Mouse (Mus musculus) erythroblast, embryonic 14.5 days (primary cell): ENCODE measurements around the gene Itga2b.

Experiments
- GATA1 ChIP-seq: IDR thresholded peaks from 2 replicates; pipeline ENCODE4 v1.6.1; 2012; ENCODE audit warnings: low read length, inconsistent platforms, mixed read lengths
- TAL1 ChIP-seq: IDR thresholded peaks from 3 replicates; pipeline ENCODE4 v1.6.1; 2012; ENCODE audit warnings: low read length, inconsistent platforms, mixed read lengths

GRCm38 (mm10) chr11:102448327-102448726, 21.6 kb downstream of the Itga2b start:
- TF ChIP-seq GATA1 (no peak), TAL1 (no peak)
